Mouse (Mus musculus) naive thymus-derived CD4-positive, alpha-beta T cell, adult 2 months (primary cell): ENCODE data around the gene Gm49711.

Source experiments
- DNase-seq: peaks from one replicate; pipeline ENCODE4 v3.0.0-alpha.2; 2011; ENCODE audit warnings: low read depth

The Gm49711 gene

DNA sequence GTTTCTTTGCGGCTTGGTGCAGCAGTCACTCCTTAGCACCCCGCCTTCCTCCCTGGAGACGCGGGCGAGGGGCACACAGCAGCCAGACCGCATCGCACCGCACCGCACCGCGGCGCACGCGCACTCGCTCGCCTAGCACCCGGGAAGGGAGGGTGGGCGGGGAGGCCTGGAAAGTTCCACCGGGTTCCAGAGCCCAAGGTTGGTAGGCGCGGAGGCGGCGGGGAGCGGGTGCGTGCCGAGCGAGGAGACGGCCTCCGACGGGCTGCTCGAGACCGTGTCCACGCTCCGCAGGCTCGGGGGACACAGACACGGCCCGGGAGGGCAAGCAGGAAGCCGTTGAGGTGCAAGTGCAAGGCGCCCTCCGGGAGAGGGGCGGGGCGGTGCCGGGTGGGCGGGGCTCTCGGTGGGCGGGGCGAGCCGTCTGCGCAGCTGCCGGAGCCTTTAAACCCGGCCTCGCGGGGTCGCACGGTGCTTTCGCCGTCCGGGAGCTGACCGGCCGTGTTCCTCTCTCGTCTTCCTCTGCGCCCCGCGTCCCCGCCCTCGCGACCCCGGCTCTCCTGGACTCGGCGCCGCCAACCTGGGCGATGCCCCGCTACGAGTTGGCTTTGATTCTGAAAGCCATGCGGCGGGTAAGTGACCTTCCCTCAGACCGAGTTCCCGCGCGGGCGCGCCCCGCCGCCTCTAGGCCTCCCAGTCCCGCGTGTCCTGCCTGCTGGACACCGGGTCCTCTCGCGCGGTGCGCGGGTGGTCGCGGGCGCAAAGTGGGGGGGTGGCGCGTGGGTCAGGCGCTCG is at the start of gene Gm49711, which contains the start of the genes Mrps6 and Slc5a3:
Gene Gm49711 (plus strand): TSS at position 465 of the 792 bp plus-strand sequence.
Gene Mrps6 (plus strand): TSS at position 419 of the 792 bp plus-strand sequence.
Gene Slc5a3 (plus strand): TSS at position 471 of the 792 bp plus-strand sequence.
- peak; percentile 91 for DNase-seq

DNA sequence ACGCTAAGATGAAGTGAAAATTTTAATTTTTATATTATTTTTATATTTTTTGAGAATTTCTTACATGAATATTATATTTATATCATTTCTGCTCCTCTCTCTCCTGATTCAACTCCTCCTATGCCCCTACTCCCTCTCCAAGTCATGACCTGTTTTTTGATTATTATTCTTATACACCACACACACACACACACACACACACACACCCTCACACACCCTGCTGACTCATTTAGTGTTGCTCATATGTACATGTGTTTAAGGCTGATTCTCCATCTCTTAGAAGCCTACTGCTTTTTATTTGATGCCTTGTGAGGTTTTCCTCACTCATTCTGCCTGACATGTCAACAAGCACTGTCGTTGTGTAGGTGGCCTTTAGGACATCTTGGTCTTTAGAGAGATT is 48.5 kb upstream of the Gm49711 start:
- no peak for DNase-seq

DNA sequence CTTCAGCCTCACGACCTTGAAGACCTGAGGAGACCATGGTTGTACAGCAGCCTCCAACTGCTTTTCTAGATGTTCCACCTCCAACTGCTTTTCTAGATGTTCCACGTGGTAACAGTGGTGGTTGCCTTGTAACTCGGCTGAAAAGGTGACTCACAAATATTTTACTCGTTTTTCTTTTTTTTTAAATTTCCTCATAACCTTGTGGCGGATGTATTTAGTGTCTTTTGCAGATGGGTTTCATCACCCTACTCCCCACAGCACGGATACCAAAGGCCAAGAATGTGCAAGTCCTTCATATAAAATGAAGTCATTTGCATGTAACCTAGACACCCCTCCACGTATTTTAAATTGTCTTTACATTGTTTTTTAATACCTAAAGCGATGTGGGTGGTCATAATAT is 41.3 kb upstream of the Gm49711 start:
- no peak for DNase-seq

DNA sequence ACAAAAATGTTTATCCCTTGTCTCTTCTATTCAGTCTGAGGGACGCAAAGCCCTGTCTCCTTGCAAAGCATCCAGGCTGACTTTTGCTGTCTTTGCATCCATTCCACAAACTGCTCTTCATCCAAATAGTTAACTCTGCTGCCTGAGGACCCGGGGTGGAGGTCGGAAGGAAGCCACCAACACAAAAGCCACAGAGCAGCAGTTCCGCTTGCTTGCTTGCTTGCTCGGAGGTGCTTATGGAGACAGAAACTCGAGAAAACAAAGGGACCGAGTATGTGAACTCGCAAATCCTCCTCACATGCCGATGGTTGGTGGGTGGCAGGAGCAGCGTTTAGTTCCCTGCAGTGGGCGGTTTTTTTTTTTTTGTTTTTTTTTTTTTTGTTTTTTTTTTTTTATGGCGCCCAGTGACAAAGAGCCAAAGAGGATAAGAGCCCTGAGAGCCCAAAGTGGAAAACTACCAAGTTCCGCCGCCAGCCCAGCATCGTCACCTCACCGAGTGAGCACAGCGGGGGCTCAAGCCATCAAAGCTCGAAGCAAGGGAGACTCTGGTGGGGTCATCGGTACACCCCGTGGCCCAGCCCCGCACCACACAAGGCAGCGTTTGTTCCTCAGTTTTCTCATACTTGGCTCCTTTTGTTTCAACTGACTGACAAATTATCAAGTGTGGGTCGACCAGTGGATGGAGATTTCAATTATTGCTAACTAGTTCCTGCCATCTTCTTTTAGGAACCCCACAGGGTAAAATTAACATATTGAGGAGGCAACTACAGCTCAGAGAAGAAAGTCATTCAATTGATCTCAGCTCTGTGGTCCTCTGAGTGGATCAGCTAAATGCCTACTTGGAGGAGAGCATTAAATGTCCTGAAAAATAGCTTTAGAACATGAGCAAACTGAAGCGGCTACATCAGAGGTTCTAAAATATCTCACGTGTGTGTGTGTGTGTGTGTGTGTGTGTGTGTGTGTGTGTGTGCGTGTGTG is 38.7 kb upstream of the Gm49711 start:
- DNase-seq = peak; percentile 71

DNA sequence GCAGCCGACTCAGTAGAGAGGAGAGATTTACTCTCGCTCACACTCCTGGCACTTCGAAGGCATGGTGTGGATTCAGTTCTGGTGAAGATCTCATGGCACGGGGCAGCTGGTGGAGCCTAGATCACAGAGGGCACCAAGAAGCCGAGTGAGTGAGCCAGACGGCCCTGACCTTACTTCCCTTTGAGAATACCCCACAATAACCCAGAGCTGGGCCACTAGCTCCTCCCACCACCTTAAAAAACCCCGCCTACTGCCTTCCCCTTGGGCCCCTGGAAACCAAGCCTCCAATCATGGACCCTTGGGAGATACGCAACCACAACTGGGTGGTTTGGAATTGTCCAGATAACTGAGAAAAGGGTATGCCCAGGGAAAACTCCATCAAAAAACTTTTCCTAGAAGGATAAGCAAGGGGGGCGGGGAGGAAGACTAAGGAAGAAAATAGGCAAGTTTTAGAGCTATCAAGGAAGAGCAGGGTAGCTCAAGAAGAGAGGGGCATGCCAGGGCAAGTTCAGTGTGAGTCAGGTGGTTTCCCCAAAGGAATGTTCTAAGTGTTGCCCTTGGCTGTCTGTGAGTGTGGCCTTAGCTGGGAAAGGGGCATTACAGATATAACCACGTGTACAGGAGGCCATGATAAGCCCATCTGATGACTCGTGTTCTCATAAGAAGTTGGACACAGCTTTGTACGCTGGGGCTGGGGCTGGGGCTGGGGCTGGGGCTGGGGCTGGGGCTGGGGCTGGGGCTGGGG is 36.3 kb upstream of the Gm49711 start:
- no peak for DNase-seq

DNA sequence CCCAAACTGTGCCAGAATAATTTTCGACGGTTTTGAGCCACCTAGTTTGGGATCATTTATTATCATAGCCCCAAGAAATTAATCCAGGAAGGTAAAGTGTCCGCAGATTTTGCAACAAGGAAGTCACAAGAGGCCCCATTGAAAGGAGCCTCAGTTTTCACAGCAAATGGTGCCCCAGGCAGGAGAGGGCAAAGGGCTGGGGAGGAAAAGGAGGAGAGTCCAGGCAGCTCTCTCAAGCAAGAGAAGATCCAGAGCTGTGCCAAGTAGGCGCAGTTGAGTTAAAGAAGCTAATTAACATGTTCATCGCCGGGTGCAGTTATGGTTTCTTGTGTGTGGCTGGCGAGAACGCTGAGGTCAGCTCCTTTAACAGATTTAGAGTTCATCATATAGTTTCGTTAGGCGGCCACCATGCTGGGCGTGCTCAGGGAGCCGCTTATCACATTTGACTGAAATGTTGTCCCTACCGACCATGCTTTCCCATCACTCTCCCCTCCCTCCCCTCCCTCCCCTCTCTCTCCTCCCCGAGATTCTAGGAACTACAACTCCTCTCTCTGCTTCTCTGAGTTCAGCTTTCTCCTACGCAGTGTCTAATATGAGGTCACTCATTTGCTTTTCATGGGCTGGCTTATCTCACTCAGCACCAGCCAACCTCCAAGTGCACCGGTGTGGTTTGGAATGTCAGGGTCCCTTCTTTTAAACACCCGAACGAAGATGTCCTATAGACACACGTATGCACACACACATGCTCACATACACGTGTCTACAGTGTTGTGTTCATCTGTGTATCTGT is 35.4 kb upstream of the Gm49711 start:
- no peak for DNase-seq

DNA sequence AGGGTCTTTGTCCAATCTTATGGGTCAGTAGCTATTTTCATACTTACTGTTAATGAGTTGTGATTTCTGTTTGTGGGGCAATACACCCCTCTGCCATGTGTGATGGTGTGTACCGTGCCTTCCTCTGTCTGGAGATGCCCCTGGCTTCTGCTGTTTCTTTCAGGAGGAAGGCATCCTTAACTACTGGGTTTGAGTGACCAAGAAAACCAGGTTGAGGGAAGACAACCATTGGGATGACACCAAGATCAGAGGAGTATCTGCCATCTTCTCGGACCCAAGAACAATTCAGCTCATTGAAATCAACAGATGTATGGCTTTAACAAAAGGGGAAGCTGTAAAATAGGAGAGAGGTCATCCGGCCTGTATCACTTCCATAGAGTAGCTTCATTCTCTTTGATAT is 24.8 kb upstream of the Gm49711 start:
- DNase-seq = no peak

DNA sequence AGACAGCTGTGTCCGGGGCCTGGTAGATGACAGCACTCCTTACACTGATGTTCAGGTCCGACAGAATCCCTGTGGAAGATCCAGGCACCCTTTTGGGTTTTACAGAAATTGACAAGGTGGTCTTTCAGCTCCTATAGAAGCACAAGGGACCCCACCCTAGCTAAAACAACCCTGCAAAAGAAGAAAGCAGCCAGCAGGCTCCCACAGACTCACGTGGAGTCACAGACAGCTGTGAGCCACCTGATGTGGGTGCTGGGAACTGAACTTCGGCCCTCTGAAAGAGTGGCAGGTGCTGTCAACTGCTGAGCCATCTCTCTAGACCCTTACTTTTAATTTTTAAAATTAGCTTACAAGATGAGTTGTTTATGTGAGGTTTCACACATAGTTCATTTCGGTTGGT is 23.4 kb upstream of the Gm49711 start:
- DNase-seq = no peak

DNA sequence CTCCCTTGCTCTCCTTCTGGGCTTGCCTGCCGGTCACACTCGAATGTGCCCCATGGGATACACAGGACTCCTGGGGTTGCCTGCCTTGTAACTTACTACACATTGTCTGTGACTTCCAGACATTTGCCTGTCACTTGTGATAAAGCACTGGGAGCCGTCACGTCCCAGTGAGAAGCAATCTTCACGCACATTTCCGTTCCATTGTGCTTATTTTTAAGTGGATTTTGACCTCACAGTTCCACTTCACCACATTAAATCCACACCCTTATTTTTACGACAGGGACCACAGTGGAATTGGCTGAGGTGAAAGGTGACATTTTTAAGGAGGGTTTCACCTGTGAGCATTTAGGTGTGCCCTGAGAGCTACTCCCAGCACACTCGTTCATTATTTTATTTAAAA is 21.4 kb upstream of the Gm49711 start:
- DNase-seq = no peak

DNA sequence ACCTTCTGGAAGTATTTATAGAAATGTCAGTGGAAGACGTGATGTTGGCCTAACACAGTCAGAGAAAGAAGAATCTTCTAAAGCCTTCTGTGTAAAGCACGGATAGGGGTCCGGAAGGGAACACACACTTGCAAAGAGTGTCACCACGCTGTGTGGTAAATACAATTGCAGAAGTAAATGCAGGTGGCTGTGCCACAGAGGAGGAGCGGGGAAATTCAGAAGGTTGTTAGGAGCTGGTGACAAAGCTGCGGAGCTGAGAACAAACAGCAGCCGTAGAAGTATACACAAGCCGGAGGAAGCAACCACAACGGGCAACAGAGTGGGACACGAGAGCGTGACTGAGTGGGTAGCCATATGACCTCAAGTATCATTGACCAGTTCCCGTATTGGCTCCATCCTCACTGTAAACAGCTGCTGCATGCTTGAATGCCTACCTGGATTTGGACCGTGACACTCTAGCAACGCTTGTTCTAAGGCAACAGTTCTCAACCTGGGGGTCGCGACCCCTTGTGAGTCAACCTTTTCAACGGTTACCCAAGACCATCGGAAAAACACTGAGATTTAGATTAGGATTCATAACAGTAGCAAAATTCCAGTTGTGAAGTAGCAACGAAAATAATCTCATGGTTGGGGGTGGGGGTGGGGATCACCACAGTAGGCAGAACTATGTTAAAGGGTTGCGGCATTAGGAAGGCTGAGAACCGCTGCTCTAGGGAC is 20.1 kb upstream of the Gm49711 start:
- peak; percentile 26 for DNase-seq

DNA sequence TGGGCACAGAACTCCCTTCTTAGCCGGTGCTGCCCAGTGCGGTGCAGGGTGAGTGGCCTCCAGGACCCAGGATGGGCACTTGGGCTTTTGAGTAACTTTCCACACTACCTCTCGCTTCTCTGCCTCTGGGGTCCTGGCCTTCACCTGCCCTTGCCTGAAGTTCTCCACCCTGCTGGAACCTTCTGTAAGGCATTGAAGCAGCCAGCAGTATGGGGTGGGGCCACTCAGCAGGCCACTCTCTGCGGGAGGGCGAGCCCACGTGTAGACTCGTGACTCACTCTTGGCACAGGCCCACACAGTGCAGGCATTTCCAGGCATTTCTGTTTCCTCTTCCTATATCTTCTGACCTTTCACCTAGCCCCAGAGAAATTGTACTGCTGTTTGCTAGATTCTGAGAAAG is 18.7 kb upstream of the Gm49711 start:
- DNase-seq = no peak

DNA sequence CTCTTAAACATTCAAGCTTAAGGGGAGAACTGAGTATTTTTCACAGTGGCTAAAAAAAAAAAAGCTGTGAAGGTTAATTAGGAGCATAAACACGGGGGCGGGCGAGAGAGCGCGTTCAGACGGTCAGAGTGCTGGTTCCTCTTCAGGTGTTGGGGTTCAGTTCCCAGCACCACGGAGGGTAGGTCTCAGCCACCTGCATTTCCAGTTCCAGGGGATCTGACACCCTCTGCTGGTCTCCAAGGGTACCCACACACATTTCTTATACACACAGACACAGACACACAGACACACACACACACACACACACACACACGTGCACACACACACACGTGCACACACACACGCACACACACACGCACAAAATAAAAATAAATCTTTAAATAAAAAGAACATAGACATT is 18.1 kb upstream of the Gm49711 start:
- no peak for DNase-seq

DNA sequence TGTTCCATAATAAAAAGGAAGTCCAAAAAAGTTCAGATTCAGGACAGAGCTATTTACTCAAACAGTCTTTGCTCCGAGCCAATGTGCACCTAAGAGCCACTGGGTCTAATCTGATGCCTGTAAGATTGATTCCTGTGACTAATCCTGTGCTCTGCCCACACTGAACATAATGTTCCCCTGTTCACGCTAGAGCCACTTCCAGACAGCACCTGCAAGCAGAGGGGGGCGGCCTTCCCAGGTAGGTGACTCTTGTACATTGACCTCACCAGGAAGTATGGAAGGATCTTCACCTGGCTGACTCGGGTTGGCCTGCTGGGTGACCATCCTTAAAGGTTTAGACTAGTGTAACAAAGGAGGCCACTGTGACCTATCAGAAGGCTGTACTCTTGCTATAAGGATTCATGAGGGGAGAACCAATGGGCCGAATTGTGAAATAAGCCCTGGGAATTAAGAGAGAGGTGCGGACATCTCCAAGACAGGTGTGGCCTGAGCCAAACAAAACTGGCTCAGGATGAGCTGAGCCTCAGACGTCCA is 6.3 kb upstream of the Gm49711 start:
- no peak for DNase-seq

DNA sequence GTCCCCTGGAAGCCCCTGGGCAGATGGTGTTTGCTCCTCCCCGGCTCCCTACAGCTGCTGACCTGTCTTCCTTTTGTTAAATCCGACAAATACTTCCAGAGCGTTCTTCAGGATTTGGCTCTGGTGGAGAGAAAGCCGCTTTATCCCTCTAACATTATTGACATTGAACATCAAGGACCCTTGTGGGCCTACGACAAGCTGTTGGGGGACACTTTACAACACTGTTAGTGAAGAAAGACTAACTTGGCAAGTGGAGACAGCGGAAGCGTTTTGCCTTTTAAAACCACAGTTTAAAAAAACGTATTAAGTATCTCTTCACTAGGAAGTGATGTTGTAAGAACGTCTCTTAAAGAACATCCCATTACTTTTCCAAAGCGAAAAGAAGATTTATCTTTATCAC is 5.5 kb upstream of the Gm49711 start:
- no peak for DNase-seq

DNA sequence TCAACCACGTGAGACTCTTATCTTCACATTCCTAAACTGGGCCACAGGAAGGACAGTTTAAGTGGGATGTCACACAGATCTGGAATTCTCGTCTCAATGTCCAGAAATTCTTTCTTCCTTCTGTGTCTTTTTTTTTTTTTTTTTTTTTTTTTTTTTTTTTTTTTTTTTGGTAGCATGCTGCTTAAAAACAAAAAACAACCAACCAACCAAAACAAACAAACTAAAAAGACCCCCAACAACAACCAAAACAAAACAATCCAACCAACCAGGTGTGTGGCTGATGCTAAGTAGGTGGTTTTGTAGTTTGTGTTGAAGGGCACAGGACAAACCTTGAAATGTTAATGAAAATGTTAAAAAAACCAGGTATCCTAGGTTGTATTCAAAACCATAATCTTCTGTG is 1.4 kb upstream of the Gm49711 start:
- no peak for DNase-seq

DNA sequence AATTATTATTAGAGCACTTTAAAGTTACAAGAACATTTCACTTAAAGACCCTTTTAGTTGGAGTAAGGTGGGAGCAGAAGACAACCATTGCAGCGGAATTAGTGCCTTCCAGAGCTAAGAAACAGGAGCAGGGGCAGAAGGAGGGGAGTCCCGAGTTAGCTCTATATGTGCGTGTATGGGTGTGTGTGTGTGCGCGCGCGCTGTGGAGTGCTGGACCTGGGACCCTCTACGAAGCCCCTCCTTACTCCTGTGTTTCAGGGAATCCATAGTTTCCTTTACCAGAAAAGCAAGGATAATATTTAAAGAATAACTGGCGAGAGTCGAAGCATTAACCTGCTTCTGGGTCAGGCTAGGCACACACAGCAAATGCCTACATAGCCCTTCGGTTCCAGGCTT is 662 bp upstream of the Gm49711 start:
- DNase-seq = no peak

DNA sequence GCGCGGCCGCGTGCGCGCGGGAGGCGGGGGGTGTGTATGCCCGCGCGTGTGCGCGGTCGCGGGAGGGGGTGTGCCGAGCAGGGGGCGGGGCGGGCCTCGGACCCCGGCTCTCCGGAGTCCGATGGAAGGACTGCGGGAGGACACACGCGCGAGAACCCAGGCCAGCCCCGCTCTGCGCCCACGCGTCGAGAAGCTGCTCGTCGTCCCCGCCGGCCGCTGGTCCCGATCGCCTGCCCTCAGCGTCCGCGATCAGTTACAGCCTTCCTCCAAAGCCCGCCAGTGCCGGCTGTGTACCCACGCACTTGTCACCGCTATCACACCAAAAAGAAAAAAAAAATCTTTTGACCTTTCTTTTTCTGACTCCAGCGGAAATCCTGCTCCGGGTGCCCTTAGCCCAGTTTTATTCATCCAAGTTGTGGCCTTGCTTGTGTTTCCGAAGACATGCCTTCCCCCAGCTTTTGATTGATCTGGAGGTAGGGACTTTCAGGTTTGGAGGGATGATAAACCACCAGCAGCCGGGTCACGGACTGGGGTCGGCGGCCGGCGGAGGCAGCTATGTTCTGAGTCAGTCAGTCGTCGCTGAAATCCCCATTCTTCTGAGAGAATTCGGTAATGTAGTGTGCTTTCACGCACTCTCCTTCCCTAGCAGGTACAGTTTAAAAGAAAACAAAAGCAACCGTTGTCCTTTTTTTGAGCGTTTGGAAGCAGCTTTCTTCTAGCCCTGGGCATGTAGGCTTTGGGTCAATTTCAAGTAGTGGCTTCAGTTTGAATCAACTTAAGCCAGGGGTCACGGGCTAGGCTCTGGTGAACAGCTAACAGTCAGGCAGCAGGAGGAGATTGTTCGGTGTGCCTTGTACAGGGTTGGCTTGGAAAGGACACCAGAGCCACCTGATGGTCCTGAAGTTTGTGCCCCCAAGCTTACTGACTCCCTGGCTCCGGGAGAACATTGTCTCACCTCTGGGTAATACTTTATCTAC is 816 bp downstream of the Gm49711 start:
- DNase-seq = peak; percentile 63

DNA sequence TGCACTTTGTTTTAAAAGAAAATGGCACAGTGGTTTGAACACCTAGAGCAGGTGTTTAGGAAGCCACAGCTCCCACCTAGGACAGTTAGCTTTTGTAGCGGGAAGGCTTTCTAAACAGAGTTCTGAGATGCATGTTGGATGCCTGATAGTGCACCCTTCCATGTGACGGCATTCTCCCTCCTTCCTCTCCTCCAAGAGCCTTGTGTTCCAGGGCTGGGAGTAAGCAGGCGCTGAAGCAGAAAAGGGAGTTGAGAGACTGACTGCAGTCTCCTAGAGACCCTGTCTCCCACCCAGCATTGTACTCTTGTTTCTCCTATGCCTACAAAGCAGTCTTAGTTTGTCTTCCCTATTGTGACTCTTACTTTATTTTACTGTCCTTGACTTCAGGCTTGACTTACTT is 2.1 kb downstream of the Gm49711 start:
- no peak for DNase-seq

DNA sequence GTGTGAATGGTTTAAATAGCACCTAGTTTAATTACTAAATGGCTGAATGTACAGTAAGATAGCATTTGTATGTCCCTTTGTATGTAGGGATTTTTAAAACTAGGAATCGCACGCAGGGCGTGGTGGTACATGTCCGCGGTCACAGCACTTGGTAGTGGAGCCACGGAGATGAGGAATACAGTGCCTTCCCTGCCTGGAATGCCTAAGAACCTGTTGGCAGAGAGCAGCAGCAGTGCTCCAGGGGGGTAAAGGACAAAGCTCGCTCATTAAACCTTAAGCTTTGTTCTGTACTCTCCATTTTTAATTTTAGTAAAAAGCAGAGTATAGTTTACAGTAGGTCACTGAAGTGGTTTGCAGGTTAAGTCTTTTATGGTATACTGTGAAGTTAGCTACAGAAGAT is 3.5 kb downstream of the Gm49711 start:
- DNase-seq = no peak
